Mouse (Mus musculus) layer of hippocampus, adult 8-10 months (tissue): Measurements from ENCODE around the gene Olfr1465. TPM values are rescaled to one million over a fixed set of nuclear protein-coding genes. Genes with fewer than 3 reads are reported as not detected.

Experiments used
- DNase-seq, 2 experiments: peaks; one replicate each; pipeline ENCODE4 v3.0.0; 2022; ENCODE audit warnings: low spot score in 2 of 2
- total RNA-seq, 4 experiments: library from RNA; stranded (reverse); gene quantifications; 2 replicates each; pipeline ENCODE4 v1.2.4; 2022

Olfr1465 gene
- not detected for total RNA-seq

DNA sequence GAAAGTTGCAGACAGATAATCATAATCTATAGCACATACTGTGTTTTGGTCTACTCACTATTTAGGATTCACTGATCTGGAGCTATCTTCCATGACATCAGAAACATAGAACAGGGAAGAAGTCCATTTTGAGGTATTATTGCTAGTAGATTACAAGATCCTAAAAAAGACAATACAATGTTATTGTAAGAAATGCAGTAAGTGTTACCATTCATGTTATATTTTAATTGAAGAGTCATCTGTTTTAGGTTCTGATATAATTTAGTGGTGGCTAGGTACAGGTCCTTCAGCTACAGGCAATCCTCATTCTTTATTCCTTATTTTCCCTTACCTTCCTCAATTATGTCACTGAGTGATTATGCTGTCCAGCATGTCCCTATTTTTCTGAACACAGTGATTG lies at the start of gene Olfr1465:
Gene Olfr1465 (minus strand): TSS at position 101 of the 400 bp plus-strand sequence.
- no peak for DNase-seq

DNA sequence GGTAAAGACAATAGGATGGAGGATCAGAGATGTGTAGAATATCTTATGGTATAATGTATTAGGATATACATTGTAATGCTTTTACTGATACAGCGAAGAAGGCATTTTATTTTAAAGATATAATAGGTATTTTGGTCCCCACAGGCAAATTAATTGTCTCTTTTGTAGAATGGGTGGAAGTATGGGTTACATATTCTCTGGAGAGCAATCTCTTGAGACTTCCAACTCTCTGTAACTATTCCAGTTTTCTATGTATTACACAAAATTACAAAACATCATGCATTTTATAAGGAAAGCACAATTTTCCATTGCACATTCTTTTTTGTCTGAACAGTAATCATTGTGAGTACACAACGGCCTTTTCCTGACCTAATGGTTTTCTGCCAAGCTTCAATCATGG lies 46.6 kb upstream of the Olfr1465 start, which contains the start of gene Olfr1467:
Gene Olfr1467 (plus strand): TSS at position 301 of the 400 bp plus-strand sequence.
- no peak for DNase-seq

DNA sequence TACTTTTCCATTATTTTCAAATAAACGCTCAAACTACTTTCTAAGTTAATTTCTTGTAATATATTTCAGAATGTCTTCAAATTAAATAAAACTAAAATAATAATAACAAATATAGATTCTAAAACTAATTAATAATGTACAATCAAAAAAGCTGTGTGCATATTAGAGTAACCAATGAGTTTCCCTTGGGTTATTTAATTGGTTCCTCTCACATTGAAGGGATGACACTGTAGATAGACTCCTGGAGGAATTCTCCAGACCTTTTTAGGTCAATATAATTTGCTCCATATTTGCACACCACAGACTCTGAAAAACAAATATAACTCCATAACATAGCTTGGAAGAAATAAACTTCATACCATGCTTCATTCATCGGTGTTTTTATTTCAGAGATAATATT lies 23.2 kb upstream of the Olfr1465 start, which contains the start of gene Olfr1466:
Gene Olfr1466 (plus strand): TSS at position 301 of the 400 bp plus-strand sequence.
- no peak for DNase-seq

Other genes starting within 250 kb of the Olfr1465 start
- gene Olfr1457, start 217.7 kb downstream of the Olfr1465 start, total RNA-seq = not detected
- gene Olfr1458, start 208.8 kb downstream of the Olfr1465 start, total RNA-seq = not detected
- under 1 TPM; 0.09 to 0.27 (median 0.20) TPM for gene Olfr1459, start 166.0 kb downstream of the Olfr1465 start, total RNA-seq
- gene Olfr1461, start 152.5 kb downstream of the Olfr1465 start, total RNA-seq = not detected
- not detected for gene Olfr1462, start 129.8 kb downstream of the Olfr1465 start, total RNA-seq
- gene Olfr1463, start 84.2 kb downstream of the Olfr1465 start, total RNA-seq = not detected
- gene Olfr1466, start 23.3 kb upstream of the Olfr1465 start, total RNA-seq = not detected
- not detected for gene Olfr1467, start 46.7 kb upstream of the Olfr1465 start, total RNA-seq
- gene Olfr1469, start 92.3 kb upstream of the Olfr1465 start, total RNA-seq = not detected
- not detected for gene Olfr1471, start 127.9 kb upstream of the Olfr1465 start, total RNA-seq
- gene Olfr1472, start 140.5 kb upstream of the Olfr1465 start, total RNA-seq = not detected
- not detected for gene Olfr1474, start 154.0 kb upstream of the Olfr1465 start, total RNA-seq
- gene Olfr1475, start 164.7 kb upstream of the Olfr1465 start, total RNA-seq = not detected
- not detected for gene Olfr1477, start 185.0 kb upstream of the Olfr1465 start, total RNA-seq
- gene Olfr1480, start 212.4 kb upstream of the Olfr1465 start, total RNA-seq = not detected